Mouse (Mus musculus): ENCODE results near the gene Insr.
"Not testable (repeated sequence)": the region's sequence is repeated elsewhere in the genome, so short reads cannot be mapped to it uniquely, and the experiment has no call there.

Gene Insr

GRCm38 (mm10) chr8:3278934-3279720 is at the start of gene Insr:
Gene Insr (minus strand): TSS chr8:3279617.
- peak; percentile 88 to 89 for DNase-seq

- DNase-seq: peak; percentile 30 to 62
Observed at GRCm38 (mm10) chr8:3327538-3328245, 48.3 kb upstream of the Insr start.

- DNase-seq: no peak
Observed at GRCm38 (mm10) chr8:3327056-3327455, 47.6 kb upstream of the Insr start.

GRCm38 (mm10) chr8:3324253-3324652 is 44.8 kb upstream of the Insr start:
- no peak for DNase-seq

DNA sequence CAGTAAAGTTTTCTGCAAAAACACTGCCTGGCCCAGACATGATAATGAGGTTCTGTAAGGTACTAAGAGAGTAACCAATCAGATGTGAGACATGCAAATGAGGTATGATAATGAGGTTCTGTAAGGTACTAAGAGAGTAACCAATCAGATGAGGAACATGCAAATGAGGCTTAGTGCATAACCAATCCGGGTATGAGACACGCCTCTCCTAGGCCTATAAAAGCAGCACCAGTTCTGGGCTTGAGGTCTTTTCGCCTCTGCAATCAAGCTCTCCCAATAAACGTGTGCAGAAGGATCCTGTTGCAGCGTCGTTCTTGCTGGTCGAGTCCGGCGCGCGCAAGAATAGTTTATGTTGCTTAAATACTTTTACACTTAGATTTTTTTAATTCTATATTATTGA is 39.9 kb upstream of the Insr start:
- not testable (repeated sequence) for DNase-seq

GRCm38 (mm10) chr8:3316585-3316984 is 37.2 kb upstream of the Insr start:
- DNase-seq: no peak

- DNase-seq: no peak
Observed at GRCm38 (mm10) chr8:3314345-3314744, 34.9 kb upstream of the Insr start.

GRCm38 (mm10) chr8:3313843-3314242 is 34.4 kb upstream of the Insr start:
- DNase-seq: no peak

- not testable (repeated sequence) for DNase-seq
Observed at GRCm38 (mm10) chr8:3313417-3313816, 34.0 kb upstream of the Insr start.

- DNase-seq: no peak
Observed at GRCm38 (mm10) chr8:3311482-3311881, 32.1 kb upstream of the Insr start.

DNA sequence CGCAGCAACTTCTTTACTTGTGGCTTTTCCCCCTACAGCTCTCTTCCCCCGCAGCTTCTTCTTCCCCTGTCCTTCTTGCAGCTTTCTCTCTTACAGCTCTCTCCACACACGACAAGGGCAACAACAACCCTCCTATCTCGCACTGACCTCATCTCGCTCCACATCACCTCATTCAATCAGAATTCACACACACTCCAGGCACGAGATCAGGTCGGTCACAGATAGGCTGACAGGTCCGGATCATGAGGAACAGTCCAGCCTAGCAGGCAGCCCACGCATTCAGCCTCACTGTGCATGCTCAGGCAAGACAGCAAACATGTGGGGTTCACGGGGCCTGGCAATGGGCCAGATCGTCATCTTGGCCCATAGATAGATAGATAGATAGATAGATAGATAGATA is 30.2 kb upstream of the Insr start:
- no peak for DNase-seq

DNA sequence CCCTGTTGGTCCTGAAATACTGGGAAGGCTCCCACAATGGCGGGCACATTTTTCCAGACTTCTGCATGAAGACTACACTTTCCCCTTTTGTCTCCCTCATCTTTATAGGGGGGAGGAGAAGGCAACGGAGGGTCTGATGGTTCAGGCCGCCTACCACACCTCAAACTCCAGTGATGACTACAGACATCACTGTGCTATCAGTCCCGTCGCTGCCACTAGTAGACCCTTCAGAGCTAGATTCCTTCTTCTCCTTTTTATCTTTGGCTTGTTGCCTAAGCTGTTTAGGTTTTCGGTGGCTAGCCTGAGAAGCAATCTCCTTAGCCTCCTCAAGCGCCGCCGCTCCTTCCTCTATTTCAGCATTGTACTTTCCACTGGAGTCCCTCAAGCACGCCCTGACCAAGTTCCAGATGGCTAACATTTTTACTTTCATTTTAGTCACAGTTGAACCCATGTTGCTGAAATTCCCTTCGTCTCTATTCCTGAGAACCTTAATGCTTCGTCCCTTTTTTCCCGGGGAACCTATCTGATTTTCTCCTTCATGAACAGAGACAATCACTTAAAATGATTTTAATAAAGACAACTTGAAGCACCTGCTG is 28.9 kb upstream of the Insr start:
- not testable (repeated sequence) for DNase-seq

DNA sequence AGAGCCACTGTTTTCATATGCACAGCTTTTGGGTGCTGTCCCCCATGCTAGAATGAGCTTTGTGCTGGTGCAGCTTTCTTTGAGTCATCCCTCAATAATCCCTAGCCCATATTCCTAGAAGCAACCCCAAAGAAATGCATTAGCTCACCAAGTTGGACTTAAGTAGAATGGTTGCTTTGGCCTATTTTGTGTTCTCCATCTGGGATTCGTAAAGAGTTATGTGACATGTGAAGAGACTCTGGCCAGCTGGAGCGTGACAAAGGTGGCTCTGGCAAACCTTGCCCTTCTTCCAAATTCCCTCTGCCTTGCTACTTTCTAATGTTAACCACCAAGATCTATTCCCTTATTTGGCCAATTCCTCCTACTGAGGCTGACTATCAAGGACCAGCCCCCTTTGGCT is 22.7 kb upstream of the Insr start:
- DNase-seq: no peak

- no peak for DNase-seq
Observed at GRCm38 (mm10) chr8:3299322-3299721, 19.9 kb upstream of the Insr start.

GRCm38 (mm10) chr8:3285824-3286223 is 6.4 kb upstream of the Insr start:
- no peak for DNase-seq

- no peak for DNase-seq
Observed at GRCm38 (mm10) chr8:3284656-3285055, 5.2 kb upstream of the Insr start.

GRCm38 (mm10) chr8:3281296-3281695 is 1.9 kb upstream of the Insr start:
- DNase-seq: no peak

GRCm38 (mm10) chr8:3280266-3280910 is 971 bp upstream of the Insr start:
- DNase-seq: peak in 1 of 2 experiments; percentile 10

DNA sequence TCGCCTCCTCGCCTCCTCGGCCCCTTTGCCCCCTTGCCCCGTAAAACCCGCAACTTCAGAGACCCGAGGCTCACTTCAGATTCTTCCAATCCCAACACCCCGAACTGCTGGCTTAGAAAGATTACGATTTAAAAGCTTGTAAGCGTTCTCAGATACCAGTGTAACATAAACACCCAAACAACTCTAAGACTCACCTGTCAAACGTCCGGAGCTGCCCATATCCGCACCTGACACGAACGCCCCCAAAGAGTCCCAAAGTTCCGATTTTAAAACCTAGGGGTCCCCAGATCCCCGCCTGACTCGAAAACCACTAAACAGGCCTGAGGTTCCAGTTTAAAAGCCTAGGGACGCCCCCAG is 282 bp upstream of the Insr start:
- no peak for DNase-seq

- DNase-seq: peak in 1 of 2 experiments; percentile 6
Observed at GRCm38 (mm10) chr8:3278181-3278820, 1.1 kb downstream of the Insr start.

DNA sequence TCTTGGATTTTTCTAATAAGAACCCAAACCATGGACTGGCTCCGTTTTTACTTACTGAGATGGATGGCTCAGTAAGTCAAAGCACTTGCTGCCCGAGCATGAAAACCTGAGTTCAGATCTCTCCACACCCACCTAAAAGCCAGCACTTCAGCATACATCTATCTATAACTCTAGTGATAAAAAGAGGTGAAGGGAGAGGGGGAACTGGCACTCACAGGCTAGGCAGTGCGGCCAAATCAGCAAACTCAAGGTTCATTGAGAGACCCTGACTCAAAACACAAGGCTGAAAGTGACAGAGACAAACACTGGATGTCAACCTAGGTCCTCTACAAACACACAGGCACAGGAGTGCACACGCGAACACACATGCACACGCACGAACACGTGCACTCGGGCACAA is 2.2 kb downstream of the Insr start:
- no peak for DNase-seq

DNA sequence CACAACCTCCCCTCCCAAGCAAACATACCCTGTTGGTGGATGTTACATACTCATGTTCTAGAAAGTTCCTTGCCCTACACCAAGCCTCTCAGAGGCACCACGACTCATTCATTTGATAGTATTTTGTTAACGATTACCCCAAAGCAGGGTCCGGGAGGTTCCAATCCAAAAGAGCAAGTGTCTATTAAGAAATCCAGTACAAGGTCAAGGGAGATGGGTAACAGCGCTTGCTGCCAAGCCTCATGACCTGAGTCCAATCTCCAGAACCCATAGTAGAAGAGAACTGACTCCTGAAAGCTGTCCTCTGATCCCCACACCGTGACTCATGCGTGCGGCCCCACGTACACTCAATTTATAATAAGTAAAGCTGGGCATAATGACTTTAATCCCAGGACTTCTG is 3.4 kb downstream of the Insr start:
- no peak for DNase-seq

DNA sequence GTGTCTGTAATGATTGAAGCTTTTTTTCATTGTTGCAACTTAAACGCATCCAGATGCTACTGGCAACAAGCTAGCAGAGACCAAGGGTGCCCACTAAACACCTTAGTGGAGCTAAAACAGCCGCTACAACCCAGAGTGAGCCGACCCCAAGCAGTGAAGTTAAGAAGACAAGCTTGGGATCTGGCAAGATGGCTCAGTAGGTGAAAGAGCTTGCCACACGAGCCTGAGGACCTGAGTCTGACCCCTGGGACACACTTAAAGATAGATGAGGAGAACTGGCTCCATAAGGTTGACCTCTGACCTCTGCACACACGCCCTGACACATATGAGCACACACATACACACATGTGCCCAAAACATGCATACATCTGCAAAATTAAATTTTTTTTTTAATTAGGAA is 4.2 kb downstream of the Insr start:
- no peak for DNase-seq
